Comparison of ENCODE assay signal across 18 mouse cellular contexts in the genomic region with DNA sequence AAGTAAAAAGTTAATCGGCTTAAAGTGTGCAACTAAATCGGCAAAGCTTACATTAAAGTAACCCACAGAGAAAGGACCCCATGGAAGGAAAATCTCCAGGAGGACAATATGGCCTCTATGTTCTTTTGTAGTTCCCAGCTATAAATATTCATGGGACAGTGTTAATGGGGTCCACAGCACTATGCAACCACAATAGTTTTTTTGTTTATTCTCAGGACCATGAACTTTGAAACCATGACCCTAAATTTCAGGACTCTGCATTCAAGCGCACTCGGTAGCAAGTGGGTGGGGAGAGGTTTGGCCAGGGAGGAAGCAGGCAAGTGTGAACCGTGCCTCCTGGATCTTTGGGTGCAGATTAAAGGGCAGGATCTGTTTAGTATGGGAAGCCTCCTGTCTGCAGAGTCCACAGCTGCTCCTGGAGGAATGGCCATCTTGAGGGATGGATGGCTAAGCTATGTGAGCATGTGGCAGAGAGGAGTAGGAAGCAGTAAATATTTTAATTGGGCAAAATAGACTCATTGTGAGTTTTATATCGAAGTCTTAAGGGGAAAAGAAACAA. TPM values are rescaled to one million over a fixed set of nuclear protein-coding genes. Genes with fewer than 3 reads are reported as not detected.
DNase-seq lines count a peak whose midpoint lies in the region; ATAC-seq lines count a peak whose summit lies in the region.
"Had no signal": no experiment of that assay in that cellular context is flagged by ENCODE, and none has a peak within 500 bp of the region (broad histone marks: within the 10 kb centered on the region; RNA-seq: fewer than 3 reads in every experiment).

No protein-coding gene starts in this region.

- peak; percentile 45 for DNase-seq in forebrain, embryonic 11.5 days (ENCODE audit: low spot score)
- DNase-seq in forebrain, embryonic 10.5 days (ENCODE audit: extremely low spot score, low spot score), result no peak
- DNase-seq in testis, postnatal 10 days (ENCODE audit: low spot score), result peak; percentile 17
- DNase-seq in testis, postnatal 14 days (ENCODE audit: low spot score), result no peak
- no peak for DNase-seq in lung, postnatal 36 days
- no peak for DNase-seq in B cell, adult 2 months
- DNase-seq: adrenal gland, adult 8-10 months; cerebellum, adult 11 months; heart, postnatal 36 days; liver, embryonic 13.5 days had no signal

- peak; percentile 71 for ATAC-seq in forebrain, embryonic 11.5 days (replicated peaks; ENCODE audit: low FRiP score)
- peak; percentile 81 for ATAC-seq in midbrain, embryonic 13.5 days
- no peak for ATAC-seq in heart, embryonic 12.5 days (ENCODE audit: insufficient number of reproducible peaks, low FRiP score)
- ATAC-seq: intestine, embryonic 16.5 days had no signal

- no peak overlapping the region for H3K4me2 ChIP-seq in forebrain, embryonic 11.5 days (ENCODE audit: low read depth, low read length, severe bottlenecking)
- no peak overlapping the region for H3K4me2 ChIP-seq in midbrain, embryonic 13.5 days (replicated peaks)
- H3K4me2 ChIP-seq in heart, embryonic 12.5 days, result no peak overlapping the region
- H3K4me2 ChIP-seq: heart, embryonic 11.5 days; limb, embryonic 12.5 days; liver, embryonic 13.5 days had no signal

- no peak overlapping the region for H3K27ac ChIP-seq in forebrain, embryonic 11.5 days (ENCODE audit: low read depth, low read length)
- H3K27ac ChIP-seq in forebrain, embryonic 10.5 days, result no peak overlapping the region
- H3K27ac ChIP-seq in midbrain, embryonic 13.5 days, result no peak overlapping the region
- H3K27ac ChIP-seq in heart, embryonic 12.5 days (ENCODE audit: poor library complexity, severe bottlenecking), result no peak overlapping the region
- H3K27ac ChIP-seq: limb, embryonic 12.5 days; liver, embryonic 13.5 days had no signal

- H3K27me3 ChIP-seq in forebrain, embryonic 11.5 days (ENCODE audit: control insufficient read depth, insufficient read depth, low read length), result peaks cover 58% of the 10 kb centered on the region
- peaks cover 90% of the 10 kb centered on the region for H3K27me3 ChIP-seq in forebrain, embryonic 10.5 days (ENCODE audit: poor library complexity, severe bottlenecking)
- H3K27me3 ChIP-seq in midbrain, embryonic 13.5 days, result peaks cover 84% of the 10 kb centered on the region
- H3K27me3 ChIP-seq in heart, embryonic 12.5 days (replicated peaks), result 0 out of 2 replicates have a peak, but pooled peaks cover under 1% of the 10 kb centered on the region
- H3K27me3 ChIP-seq: limb, embryonic 12.5 days; liver, embryonic 13.5 days had no signal

- no peak overlapping the region for H3K4me3 ChIP-seq in forebrain, embryonic 11.5 days (ENCODE audit: low read depth, low read length)
- no peak overlapping the region for H3K4me3 ChIP-seq in forebrain, embryonic 10.5 days
- H3K4me3 ChIP-seq in midbrain, embryonic 13.5 days (replicated peaks), result no peak overlapping the region
- no peak overlapping the region for H3K4me3 ChIP-seq in heart, embryonic 12.5 days
- H3K4me3 ChIP-seq: erythroblast, embryonic 14.5 days; limb, embryonic 12.5 days; liver, embryonic 13.5 days; megakaryocyte, embryonic 14.5 days had no signal

- peaks cover 3% of the 10 kb centered on the region; the same call in 1 of the 2 replicates for H3K4me1 ChIP-seq in forebrain, embryonic 11.5 days (replicated peaks; ENCODE audit: control insufficient read depth, insufficient read depth, low read length)
- peaks cover 28% of the 10 kb centered on the region for H3K4me1 ChIP-seq in forebrain, embryonic 10.5 days
- H3K4me1 ChIP-seq in midbrain, embryonic 13.5 days (replicated peaks), result peaks cover 24% of the 10 kb centered on the region
- no peaks in the 10 kb centered on the region for H3K4me1 ChIP-seq in heart, embryonic 12.5 days (replicated peaks)
- H3K4me1 ChIP-seq: limb, embryonic 12.5 days; liver, embryonic 13.5 days; megakaryocyte, embryonic 14.5 days had no signal

- H3K9me3 ChIP-seq in forebrain, embryonic 11.5 days (ENCODE audit: control insufficient read depth, low read length), result no peaks in the 10 kb centered on the region
- H3K9me3 ChIP-seq in forebrain, embryonic 10.5 days, result no peaks in the 10 kb centered on the region
- no peaks in the 10 kb centered on the region for H3K9me3 ChIP-seq in midbrain, embryonic 13.5 days
- no peaks in the 10 kb centered on the region for H3K9me3 ChIP-seq in heart, embryonic 12.5 days (replicated peaks)
- H3K9me3 ChIP-seq: limb, embryonic 12.5 days; liver, embryonic 13.5 days had no signal

- H3K36me3 ChIP-seq in forebrain, embryonic 11.5 days (ENCODE audit: control insufficient read depth, insufficient read depth, low read length), result no peaks in the 10 kb centered on the region
- H3K36me3 ChIP-seq in forebrain, embryonic 10.5 days (replicated peaks), result no peaks in the 10 kb centered on the region
- H3K36me3 ChIP-seq in midbrain, embryonic 13.5 days, result no peaks in the 10 kb centered on the region
- H3K36me3 ChIP-seq in heart, embryonic 12.5 days, result no peaks in the 10 kb centered on the region
- H3K36me3 ChIP-seq: limb, embryonic 12.5 days; liver, embryonic 13.5 days had no signal

- WGBS in forebrain, embryonic 11.5 days, result 36% methylated on average over 6 of the region's 6 CpGs
- 52% methylated on average over 6 of the region's 6 CpGs for WGBS in forebrain, embryonic 10.5 days
- 22% methylated on average over 6 of the region's 6 CpGs for WGBS in midbrain, embryonic 13.5 days
- WGBS in heart, embryonic 12.5 days, result 70% methylated on average over 6 of the region's 6 CpGs

- H3K9ac ChIP-seq in forebrain, embryonic 11.5 days (ENCODE audit: low read length), result no peak overlapping the region
- H3K9ac ChIP-seq in midbrain, embryonic 13.5 days (replicated peaks), result no peak overlapping the region
- no peak overlapping the region for H3K9ac ChIP-seq in heart, embryonic 12.5 days
- H3K9ac ChIP-seq: limb, embryonic 12.5 days; liver, embryonic 13.5 days had no signal

RNA-seq across cellular contexts. Expression of gene Tll2, which starts 15.7 kb away (rescaled TPM):
- polyA plus RNA-seq in forebrain, embryonic 11.5 days (2014; fragmentation: Nextera tagmentation; extraction: Ambion mirVana), result 0.95 and 1.1 TPM in 2 replicates
- 1.1 and 1.2 TPM in 2 replicates for polyA plus RNA-seq in forebrain, embryonic 10.5 days (2016; fragmentation: Nextera tagmentation; extraction: Ambion mirVana)
- polyA plus RNA-seq in midbrain, embryonic 13.5 days (2015; fragmentation: Nextera tagmentation; extraction: Ambion mirVana), result 1.4 and 1.6 TPM in 2 replicates
- 0.05 TPM in 1 of 2 replicates, not detected in the other for polyA plus RNA-seq in heart, embryonic 12.5 days (2016; fragmentation: Nextera tagmentation; extraction: Ambion mirVana)
- polyA plus RNA-seq: erythroblast, embryonic 14.5 days; heart, embryonic 11.5 days; liver, embryonic 13.5 days; lung, embryonic 16.5 days had no signal

Comparison
In these comparisons a context has a peak if more than half of its experiments do, and no peak if none do; other contexts are left out.
1. DNase-seq: peak in forebrain, embryonic 11.5 days (single experiment) and testis, postnatal 10 days (single experiment); none in forebrain, embryonic 10.5 days (single experiment), testis, postnatal 14 days (single experiment), lung, postnatal 36 days (single experiment) and B cell, adult 2 months (0 of 2).